Mouse (Mus musculus) MEL (cell line): ENCODE data around the gene Ccdc116. TPM values are rescaled to one million over a fixed set of nuclear protein-coding genes. Genes with fewer than 3 reads are reported as not detected.

ENCODE experiments used
- DNase-seq: peaks from one replicate; pipeline ENCODE4 v3.0.0; 2011; ENCODE audit warnings: low read depth, low spot score
- H3K27ac ChIP-seq: 2 replicates; pipeline ENCODE4 v1.5.1; 2012; ENCODE audit warnings: low read depth, mild to moderate bottlenecking, control low read depth, low read length, moderate library complexity; ENCODE audit not compliant: control insufficient read depth
- H3K27me3 ChIP-seq, 2 experiments: fragments of 150-350 bp in 1 of 2; sonication (generic) in 1 of 2; 2 replicates each; pipeline ENCODE4 v1.6.1; 2012; ENCODE audit warnings: low read length in 2 of 2, mild to moderate bottlenecking in 2 of 2, improper control_type of control experiment in 1 of 2, moderate library complexity in 1 of 2; ENCODE audit not compliant: insufficient read depth in 2 of 2, control insufficient read depth in 1 of 2
- H3K36me3 ChIP-seq, 2 experiments: 2 replicates each; pipeline ENCODE4 v1.6.1; 2012 to 2014; ENCODE audit warnings: low read length in 2 of 2, improper control_type of control experiment in 1 of 2, inconsistent platforms in 1 of 2, mild to moderate bottlenecking in 1 of 2; ENCODE audit not compliant: insufficient read depth in 2 of 2, control insufficient read depth in 1 of 2
- H3K4me1 ChIP-seq, 2 experiments: fragments of 150-350 bp in 1 of 2; sonication (generic) in 1 of 2; 2 replicates each; pipeline ENCODE4 v1.6.1; 2012; ENCODE audit warnings: low read length in 2 of 2, improper control_type of control experiment in 1 of 2, mild to moderate bottlenecking in 1 of 2; ENCODE audit not compliant: insufficient read depth in 2 of 2, control insufficient read depth in 1 of 2
- H3K4me3 ChIP-seq, 2 experiments: fragments of 150-350 bp in 1 of 2; sonication (generic) in 1 of 2; 2 replicates each; pipeline ENCODE4 v1.5.1; 2012; ENCODE audit warnings: low read depth in 2 of 2, low read length in 2 of 2, mild to moderate bottlenecking in 2 of 2, moderate library complexity in 2 of 2, control low read depth in 1 of 2, improper control_type of control experiment in 1 of 2; ENCODE audit not compliant: control insufficient read depth in 1 of 2, insufficient read depth in 1 of 2
- H3K79me2 ChIP-seq: 2 replicates; pipeline ENCODE4 v1.6.1; 2012; ENCODE audit warnings: mild to moderate bottlenecking, low read length, moderate library complexity; ENCODE audit not compliant: control insufficient read depth, poor library complexity, insufficient read depth
- H3K9ac ChIP-seq: 2 replicates; pipeline ENCODE4 v1.6.1; 2012; ENCODE audit warnings: low read depth, mild to moderate bottlenecking, control low read depth, low read length, moderate library complexity; ENCODE audit not compliant: control insufficient read depth, poor library complexity, severe bottlenecking
- H3K9me3 ChIP-seq: fragments of 150-350 bp; sonication (generic); replicated peaks from 2 replicates; pipeline ENCODE4 v1.6.1; 2012; ENCODE audit warnings: mild to moderate bottlenecking, low read length, improper control_type of control experiment, moderate library complexity; ENCODE audit not compliant: insufficient read depth
- BHLHE40 ChIP-seq: IDR thresholded peaks from 2 replicates; pipeline ENCODE4 v1.6.1; 2012; ENCODE audit warnings: low read depth, mild to moderate bottlenecking, inconsistent platforms, low read length, improper control_type of control experiment, borderline replicate concordance
- CHD1 ChIP-seq: IDR thresholded peaks from 2 replicates; pipeline ENCODE4 v1.6.1; 2012; ENCODE audit warnings: low read depth, mild to moderate bottlenecking, inconsistent platforms, low read length, improper control_type of control experiment
- POLR2AphosphoS2 ChIP-seq: IDR thresholded peaks from 2 replicates; pipeline ENCODE4 v1.6.1; 2011; ENCODE audit warnings: low read length, improper control_type of control experiment
- ZC3H11A ChIP-seq: IDR thresholded peaks from 2 replicates; pipeline ENCODE4 v1.6.1; 2012; ENCODE audit warnings: low read depth, mild to moderate bottlenecking, inconsistent platforms, low read length, improper control_type of control experiment
- polyA plus RNA-seq, 2 experiments: library from polyadenylated mRNA; stranded (reverse) in 1 of 2; unstranded in 1 of 2; fragments of >175 nt in 1 of 2; fragments of >200 nt in 1 of 2; gene quantifications; 2 replicates each; pipeline versions ENCODE4 v1.2.1 to v1.2.4; 2012; ENCODE audit warnings: low replicate concordance in 2 of 2, low read depth in 1 of 2; ENCODE audit not compliant: insufficient read length in 2 of 2, insufficient read depth in 1 of 2, missing spikeins in 1 of 2
- total RNA-seq: library from RNA; depleted of rRNA; stranded (reverse); fragments of 300-350 nt; gene quantifications from 2 replicates; pipeline ENCODE4 v1.2.3, GENCODE M21; 2012; rRNA removed

The Ccdc116 gene
- total and polyA plus RNA-seq, 3 experiments, result 4.9 to 7.9 TPM; not detected in 1

DNA sequence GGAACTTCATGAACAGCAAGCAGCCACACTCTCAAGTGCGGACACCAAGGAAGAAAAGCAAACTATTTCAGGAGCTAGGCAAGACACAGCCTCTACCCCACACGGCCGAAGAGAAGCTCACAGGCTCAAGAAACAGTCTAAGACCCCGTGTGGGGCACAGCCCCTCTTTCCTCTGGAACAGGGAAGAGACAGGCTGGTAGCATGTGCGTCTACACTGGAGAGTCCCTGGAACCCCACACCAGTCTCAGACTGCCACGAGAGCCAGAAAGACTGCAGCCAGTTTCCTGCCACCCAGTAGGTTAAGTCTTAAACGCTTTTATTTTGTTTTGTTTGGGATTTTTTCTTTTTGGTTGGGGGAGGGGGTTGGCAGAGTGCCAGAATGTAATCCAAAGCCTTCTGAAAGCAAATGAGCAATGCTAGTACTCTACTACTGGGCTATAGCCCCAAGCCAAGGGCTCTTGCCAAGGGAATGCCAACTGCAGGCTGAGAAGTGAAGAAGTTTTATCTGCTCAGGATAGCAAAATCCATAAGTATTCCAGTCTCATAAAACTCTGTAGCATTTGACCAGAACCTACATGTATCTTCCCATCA is 44.3 kb downstream of the Ccdc116 start:
- H3K4me3 ChIP-seq, result no peak overlapping the region
- DNase-seq, result no peak
- H3K27me3 ChIP-seq, result no peaks in the 10 kb centered on the region
- TF ChIP-seq BHLHE40, result no peak
- TF ChIP-seq POLR2AphosphoS2, result no peak
- no peak for TF ChIP-seq CHD1
- H3K27ac ChIP-seq, result no peak overlapping the region
- no peaks in the 10 kb centered on the region for H3K4me1 ChIP-seq
- no peak overlapping the region for H3K9ac ChIP-seq
- peaks cover 0 to 7% of the 10 kb centered on the region in 2 experiments; a peak in 2 of 4 replicates for H3K36me3 ChIP-seq
- no peaks in the 10 kb centered on the region for H3K9me3 ChIP-seq
- H3K79me2 ChIP-seq, result no peaks in the 10 kb centered on the region

GRCm38 (mm10) chr16:17096938-17097337 is 50.1 kb downstream of the Ccdc116 start:
- Histone ChIP-seq H3K4me3 (no peak overlapping the region), H3K27me3 (no peaks in the 10 kb centered on the region), H3K36me3 (peaks cover 0 to 2% of the 10 kb centered on the region in 2 experiments; a peak in 2 of 4 replicates), H3K79me2 (no peaks in the 10 kb centered on the region)
- no peak for DNase-seq
- no peak for TF ChIP-seq ZC3H11A
- TF ChIP-seq, all 39 proteins: peak for 0
- H3K27ac ChIP-seq, result no peak overlapping the region
- no peaks in the 10 kb centered on the region for H3K4me1 ChIP-seq
- H3K9me3 ChIP-seq, result no peaks in the 10 kb centered on the region
- no peak overlapping the region for H3K9ac ChIP-seq

Other genes with a start within 250 kb of the Ccdc116 start
- gene Mapk1, start 163.8 kb downstream of the Ccdc116 start, total RNA-seq, result 125 and 131 TPM in 2 replicates
- gene Mapk1, start 163.8 kb downstream of the Ccdc116 start, polyA plus RNA-seq, result 100 to 1,000 TPM; 144 to 225 TPM
- gene Ypel1, start 77.5 kb downstream of the Ccdc116 start, total RNA-seq, result 0.42 and 0.46 TPM in 2 replicates
- 1 to 10 TPM in 1 of 2 experiments, not detected in 1; 1.1 TPM for gene Ypel1, start 77.5 kb downstream of the Ccdc116 start, polyA plus RNA-seq
- 62.1 and 62.9 TPM in 2 replicates for gene Ppil2, start 36.0 kb downstream of the Ccdc116 start, total RNA-seq
- gene Ppil2, start 36.0 kb downstream of the Ccdc116 start, polyA plus RNA-seq, result 10 to 100 TPM in 1 of 2 experiments, not detected in 1; 81.2 TPM
- 22.6 and 23.8 TPM in 2 replicates for gene 2610318N02Rik, start 22.1 kb downstream of the Ccdc116 start, total RNA-seq
- 10 to 100 TPM in 1 of 2 experiments, not detected in 1; 80.6 TPM for gene 2610318N02Rik, start 22.1 kb downstream of the Ccdc116 start, polyA plus RNA-seq
- gene Sdf2l1, start 14.8 kb downstream of the Ccdc116 start, total RNA-seq, result 246 and 263 TPM in 2 replicates
- gene Sdf2l1, start 14.8 kb downstream of the Ccdc116 start, polyA plus RNA-seq, result 100 to 1,000 TPM in 1 of 2 experiments, not detected in 1; 249 TPM
- 56.7 TPM in 2 replicates for gene Ydjc, start 2.6 kb downstream of the Ccdc116 start, total RNA-seq
- gene Ydjc, start 2.6 kb downstream of the Ccdc116 start, polyA plus RNA-seq, result 10 to 100 TPM in 1 of 2 experiments, not detected in 1; 68.5 TPM
- 137 and 166 TPM in 2 replicates for gene Ube2l3, start 55.4 kb upstream of the Ccdc116 start, total RNA-seq
- 1,000 to 10,000 TPM in 1 of 2 experiments, 100 to 1,000 TPM in 1; 297 to 2,006 TPM for gene Ube2l3, start 55.4 kb upstream of the Ccdc116 start, polyA plus RNA-seq
- 0.36 and 0.62 TPM in 2 replicates for gene Rimbp3, start 61.4 kb upstream of the Ccdc116 start, total RNA-seq
- under 1 TPM in 1 of 2 experiments, not detected in 1; 0.35 TPM for gene Rimbp3, start 61.4 kb upstream of the Ccdc116 start, polyA plus RNA-seq
- gene Hic2, start 86.3 kb upstream of the Ccdc116 start, total RNA-seq, result 5.8 and 5.9 TPM in 2 replicates
- 1 to 10 TPM in 1 of 2 experiments, not detected in 1; 9.5 TPM for gene Hic2, start 86.3 kb upstream of the Ccdc116 start, polyA plus RNA-seq
- 2.6 and 3.3 TPM in 2 replicates for gene Tmem191c, start 128.8 kb upstream of the Ccdc116 start, total RNA-seq
- gene Tmem191c, start 128.8 kb upstream of the Ccdc116 start, polyA plus RNA-seq, result 1 to 10 TPM in 1 of 2 experiments, not detected in 1; 7.5 TPM
- gene Serpind1, start 184.1 kb upstream of the Ccdc116 start, total RNA-seq, result not detected in 2 replicates
- not detected for gene Serpind1, start 184.1 kb upstream of the Ccdc116 start, polyA plus RNA-seq